Mouse (Mus musculus) intestine, postnatal 0 days (tissue): ENCODE results near the gene Cysltr2. TPM values are rescaled to one million over a fixed set of nuclear protein-coding genes. Genes with fewer than 3 reads are reported as not detected.

Experiments
- ATAC-seq: fragments of 200-750 bp; cut with Nextera tagmentation; 2 replicates; pipeline ENCODE4 v1.8.0; 2017; ENCODE audit warnings: mild to moderate bottlenecking, moderate TSS enrichment, moderate library complexity
- H3K27ac ChIP-seq: fragments of 300-500 bp; sonication (generic); 2 replicates; pipeline ENCODE4 v1.5.1; 2014; ENCODE audit warnings: mild to moderate bottlenecking, low read depth, low read length, moderate library complexity
- H3K27me3 ChIP-seq: fragments of 300-500 bp; sonication (generic); replicated peaks from 2 replicates; pipeline ENCODE4 v1.6.1; 2014; ENCODE audit warnings: low read length, mixed read lengths; ENCODE audit not compliant: control insufficient read depth, insufficient read depth
- H3K36me3 ChIP-seq: fragments of 300-500 bp; sonication (generic); 2 replicates; pipeline ENCODE4 v1.6.1; 2014; ENCODE audit warnings: mild to moderate bottlenecking, moderate library complexity; ENCODE audit not compliant: control insufficient read depth, insufficient read depth
- H3K4me1 ChIP-seq: fragments of 300-500 bp; sonication (generic); replicated peaks from 2 replicates; pipeline ENCODE4 v1.6.1; 2014; ENCODE audit warnings: antibody characterized with exemption, low read length, mixed read lengths; ENCODE audit not compliant: control insufficient read depth, insufficient read depth
- H3K4me2 ChIP-seq: fragments of 300-500 bp; sonication (generic); replicated peaks from 2 replicates; pipeline ENCODE4 v1.6.1; 2014; ENCODE audit warnings: low read depth, mild to moderate bottlenecking, moderate library complexity
- H3K4me3 ChIP-seq: fragments of 300-500 bp; sonication (generic); 2 replicates; pipeline ENCODE4 v1.5.1; 2014; ENCODE audit warnings: low read depth, low read length
- H3K9ac ChIP-seq: fragments of 300-500 bp; sonication (generic); 2 replicates; pipeline ENCODE4 v1.6.1; 2014; ENCODE audit warnings: mild to moderate bottlenecking, low read depth, low read length
- H3K9me3 ChIP-seq: fragments of 300-500 bp; sonication (generic); 2 replicates; pipeline ENCODE4 v1.6.1; 2016; ENCODE audit warnings: mixed run types; ENCODE audit not compliant: control insufficient read depth
- CTCF ChIP-seq: sonication (generic); IDR thresholded peaks from 2 replicates; pipeline ENCODE4 v1.5.1; 2016; ENCODE audit warnings: low read depth, mild to moderate bottlenecking, control low read depth, antibody characterized with exemption, moderate library complexity
- WGBS: fragments of 180-500 bp; shearing (Covaris S2); extraction: QIAGEN DNeasy Blood & Tissue Kit; methylation state at CpG from one replicate; pipeline ENCODE4 v1.1.7; 2014; 5-methylcytosine and 5-hydroxymethylcytosine counted together
- polyA plus RNA-seq: library from polyadenylated mRNA; unstranded; fragments of >200 nt; fragmentation: Nextera tagmentation; extraction: Ambion mirVana; gene quantifications from 2 replicates; pipeline ENCODE4 v1.2.1, GENCODE M21; 2015

Cysltr2 gene
- polyA plus RNA-seq, 1 experiment from 2014 or later, result 0.30 TPM

DNA sequence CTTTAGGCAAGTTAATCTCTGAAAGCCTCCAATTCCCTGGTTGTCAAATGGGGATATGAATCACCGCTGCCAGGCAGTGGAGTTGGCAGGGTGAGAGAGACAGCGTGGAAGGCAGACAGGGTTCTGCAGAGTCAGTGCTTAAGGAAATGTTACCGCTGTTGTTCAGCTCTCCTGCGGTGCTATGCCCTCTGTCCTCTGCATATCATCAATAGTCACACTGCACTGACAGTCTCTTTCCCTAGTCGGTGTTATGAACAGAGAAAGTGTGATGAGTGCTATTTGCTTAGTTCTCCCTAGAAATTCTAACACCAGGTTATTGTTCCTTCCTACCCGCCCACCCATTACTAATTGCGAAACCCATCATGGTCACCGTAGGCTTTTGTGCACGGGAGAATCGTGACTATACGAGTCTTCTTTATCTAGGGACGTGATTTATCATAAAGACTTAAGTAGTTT, 65.9 kb downstream of the Cysltr2 start:
- Histone ChIP-seq H3K27me3 (no peaks in the 10 kb centered on the region), H3K4me2 (peak overlapping the region; percentile 62), H3K27ac (no peak overlapping the region), H3K4me1 (no peaks in the 10 kb centered on the region), H3K36me3 (no peaks in the 10 kb centered on the region), H3K4me3 (peak overlapping the region; percentile 13; the same call in 1 of the 2 replicates), H3K9me3 (no peaks in the 10 kb centered on the region), H3K9ac (no peak overlapping the region)
- ATAC-seq, result 0 out of 2 replicates have a peak, but pooled peaks have one; percentile 22
- TF ChIP-seq CTCF, result no peak
- 41% methylated on average over 12 of the region's 12 CpGs for WGBS

DNA sequence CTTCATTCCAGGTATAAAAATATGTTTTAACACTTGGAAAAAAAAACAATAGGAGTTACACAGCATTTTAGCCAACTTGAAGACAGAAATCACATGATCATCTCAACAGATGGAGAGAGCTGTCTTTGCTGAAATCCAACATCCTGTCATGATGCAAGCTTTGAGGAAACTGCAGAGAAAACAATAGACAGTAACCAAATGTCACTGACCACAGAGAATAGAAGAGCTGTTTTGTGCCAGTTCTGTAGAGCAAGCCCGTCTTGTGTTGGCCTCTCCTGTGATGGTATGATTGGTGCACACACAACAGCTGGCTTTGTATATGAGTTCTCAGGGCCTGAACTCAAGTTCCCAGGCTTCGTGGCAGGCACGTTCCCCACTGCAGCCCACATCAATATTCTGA, 68.2 kb downstream of the Cysltr2 start:
- H3K4me2 ChIP-seq, result no peak overlapping the region
- TF ChIP-seq CTCF, result no peak
- WGBS, result 33% methylated on average over 3 of the region's 3 CpGs
- H3K4me3 ChIP-seq, result no peak overlapping the region
- H3K4me1 ChIP-seq, result no peaks in the 10 kb centered on the region
- no peak for ATAC-seq
- no peak overlapping the region for H3K9ac ChIP-seq
- no peaks in the 10 kb centered on the region for H3K36me3 ChIP-seq
- no peak overlapping the region for H3K27ac ChIP-seq
- H3K27me3 ChIP-seq, result no peaks in the 10 kb centered on the region
- no peaks in the 10 kb centered on the region for H3K9me3 ChIP-seq

- Histone ChIP-seq H3K4me1 (no peaks in the 10 kb centered on the region), H3K36me3 (no peaks in the 10 kb centered on the region), H3K27ac (no peak overlapping the region), H3K9ac (no peak overlapping the region), H3K4me2 (no peak overlapping the region), H3K9me3 (no peaks in the 10 kb centered on the region), H3K4me3 (no peak overlapping the region), H3K27me3 (no peaks in the 10 kb centered on the region)
- WGBS, result 93% methylated on average over 29 of the region's 29 CpGs
- no peak for ATAC-seq
- no peak for TF ChIP-seq CTCF
These were observed 68.8 kb downstream of the Cysltr2 start for GRCm38 (mm10) chr14:72980106-72980505.

DNA sequence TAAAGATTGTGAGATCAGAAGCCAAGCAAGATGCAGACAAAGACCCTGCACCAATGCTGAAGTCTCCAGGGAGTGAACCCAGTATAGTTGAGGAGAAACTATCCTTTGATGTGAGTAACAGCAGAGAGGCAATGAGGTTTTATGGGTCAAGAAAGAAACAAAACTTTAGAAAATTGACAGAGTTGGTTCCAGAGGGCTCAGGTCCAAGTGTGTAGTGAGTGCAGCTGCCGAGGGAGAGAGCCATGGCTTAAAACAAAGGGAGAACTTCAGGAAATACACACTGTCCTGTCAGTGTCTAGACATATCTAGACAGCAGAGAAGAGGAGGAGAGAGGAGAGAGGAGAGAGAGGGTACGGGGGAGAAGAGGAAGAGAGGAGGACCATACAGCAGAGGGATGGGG, 72.8 kb downstream of the Cysltr2 start:
- Histone ChIP-seq H3K36me3 (no peaks in the 10 kb centered on the region), H3K27ac (no peak overlapping the region), H3K27me3 (no peaks in the 10 kb centered on the region), H3K4me1 (no peaks in the 10 kb centered on the region), H3K9ac (no peak overlapping the region), H3K4me3 (no peak overlapping the region), H3K9me3 (no peaks in the 10 kb centered on the region), H3K4me2 (no peak overlapping the region)
- 68% methylated on average over 2 of the region's 2 CpGs for WGBS
- no peak for ATAC-seq
- no peak for TF ChIP-seq CTCF

Other genes with a start within 250 kb of the Cysltr2 start
- gene Rcbtb2, start 73.9 kb upstream of the Cysltr2 start, polyA plus RNA-seq, result 31.8 and 32.2 TPM in 2 replicates
- gene Lpar6, start 188.8 kb upstream of the Cysltr2 start, polyA plus RNA-seq, result 7.8 and 8.1 TPM in 2 replicates